Mouse (Mus musculus): ENCODE measurements around the gene Rbsn.

The Rbsn gene

DNA sequence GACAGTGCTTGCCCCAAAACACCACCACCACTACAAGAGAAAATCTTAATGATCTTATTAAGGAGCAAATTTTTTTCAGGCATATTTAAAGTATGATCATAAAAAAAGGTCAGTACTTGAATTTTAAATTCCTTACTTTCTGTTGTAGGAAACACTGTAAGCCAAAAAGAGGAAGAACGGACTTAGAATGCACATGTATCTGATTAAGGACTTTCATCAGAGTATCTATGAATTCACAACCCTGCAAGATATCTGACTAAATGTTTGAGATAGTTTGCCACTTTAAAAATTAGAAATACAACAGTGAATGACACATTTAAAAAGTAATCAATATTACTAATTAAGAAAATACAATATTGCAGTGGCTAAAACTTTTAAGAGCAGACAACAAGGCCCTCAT, 38.3 kb downstream of the Rbsn start:
- DNase-seq (ENCODE audit: low read depth, low spot score) = no peak

DNA sequence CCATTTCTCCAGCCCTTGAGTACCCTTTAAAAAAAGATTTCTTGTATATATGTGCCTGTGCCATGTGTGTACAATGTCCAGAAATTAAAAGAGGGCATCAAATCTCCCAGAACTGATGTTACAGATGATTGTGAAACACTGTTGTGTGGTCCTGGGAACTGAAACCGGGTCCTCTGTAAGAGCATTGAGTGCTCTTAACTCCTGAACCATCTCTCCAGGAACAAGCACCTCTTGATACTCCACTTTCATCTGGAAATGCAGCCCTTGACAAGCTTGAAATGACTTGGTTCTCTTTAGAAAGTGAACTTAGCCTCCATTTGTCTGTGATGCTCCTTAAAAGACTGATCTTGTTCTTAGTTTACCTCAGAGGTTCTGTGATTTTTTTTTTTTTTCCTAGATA, 52.0 kb downstream of the Rbsn start:
- DNase-seq (ENCODE audit: low read depth, low spot score) = no peak

DNA sequence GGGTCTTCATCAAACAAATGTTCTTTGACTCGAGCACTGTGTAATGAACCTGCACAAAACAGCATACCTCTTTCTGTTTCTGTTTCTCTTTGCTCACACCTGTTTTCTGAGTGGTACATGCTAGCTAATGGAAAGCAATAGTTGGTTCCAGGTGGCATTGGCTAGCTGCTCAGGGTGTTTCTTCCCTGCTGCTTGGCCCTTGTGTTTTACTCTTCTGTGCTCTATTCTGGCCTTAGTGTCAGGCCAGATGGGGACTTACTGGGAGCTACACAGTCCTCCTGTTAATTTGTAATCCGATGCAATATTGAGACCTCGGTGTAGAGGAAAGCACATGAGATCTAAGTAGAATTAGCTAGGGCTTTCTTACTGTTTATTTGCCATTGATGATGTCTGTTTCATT, 55.9 kb downstream of the Rbsn start:
- DNase-seq (ENCODE audit: low read depth, low spot score) = peak; percentile 23

DNA sequence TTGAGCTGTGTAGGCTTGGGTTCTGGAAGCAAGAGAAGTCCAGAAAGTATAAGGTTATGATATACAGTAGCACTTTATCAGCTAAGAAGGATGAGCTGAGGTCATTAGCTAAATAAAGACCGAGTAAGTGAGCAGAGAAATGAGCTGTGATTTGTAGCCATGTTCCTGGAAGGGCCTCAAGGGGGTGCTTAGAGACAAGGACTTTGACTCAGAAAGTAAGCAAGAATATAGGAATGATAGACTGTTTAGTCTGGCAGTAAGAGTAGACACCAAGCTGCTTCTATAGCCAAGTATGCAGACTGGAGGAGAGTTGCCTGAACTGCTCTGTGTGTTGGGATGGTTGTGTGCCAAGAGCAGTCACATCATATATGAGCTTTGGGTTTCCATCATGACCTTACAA, 61.0 kb downstream of the Rbsn start:
- no peak for DNase-seq (ENCODE audit: low read depth, low spot score)

DNA sequence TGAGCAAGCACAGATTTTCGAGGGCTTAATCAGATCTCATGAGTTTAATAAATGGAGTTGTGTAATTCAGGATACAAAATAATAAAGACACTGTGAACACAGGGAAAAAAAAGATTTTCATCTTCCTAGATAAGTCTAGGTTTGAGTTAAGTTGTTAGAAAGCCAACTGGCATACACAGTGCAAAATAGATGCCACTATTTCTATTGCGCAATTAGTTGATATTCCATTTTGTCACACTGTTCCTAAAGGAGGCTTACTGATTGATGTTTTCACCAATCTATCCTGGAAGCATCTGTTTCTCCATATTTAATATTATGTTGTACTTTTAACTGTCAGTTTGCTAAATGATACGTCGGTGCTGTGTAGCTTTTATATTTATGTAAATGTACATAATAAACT, 68.8 kb downstream of the Rbsn start:
- DNase-seq (ENCODE audit: low read depth, low spot score) = no peak
